Mouse (Mus musculus) C2C12 (cell line): ENCODE results near the gene Hspa1a. TPM values are rescaled to one million over a fixed set of nuclear protein-coding genes. Genes with fewer than 3 reads are reported as not detected.
"Not testable (repeated sequence)": the region's sequence is repeated elsewhere in the genome, so short reads cannot be mapped to it uniquely, and the experiment has no call there.

ENCODE experiments used
- H3K27me3 ChIP-seq: one replicate; pipeline ENCODE4 v1.6.1; 2011; ENCODE audit not compliant: control insufficient read depth, insufficient read depth, insufficient read length
- H3K36me3 ChIP-seq: one replicate; pipeline ENCODE4 v1.6.1; 2011; ENCODE audit not compliant: control insufficient read depth, insufficient read depth
- H3K4me3 ChIP-seq: one replicate; pipeline ENCODE4 v1.5.1; 2011; ENCODE audit warnings: mild to moderate bottlenecking, control low read depth; ENCODE audit not compliant: poor library complexity, insufficient read depth, severe bottlenecking
- H3K79me2 ChIP-seq: one replicate; pipeline ENCODE4 v1.6.1; 2011; ENCODE audit not compliant: control insufficient read depth, insufficient read depth
- H3K79me3 ChIP-seq: one replicate; pipeline ENCODE4 v1.6.1; 2011; ENCODE audit warnings: low read depth, control low read depth
- H3ac ChIP-seq: one replicate; pipeline ENCODE3; 2011; ENCODE audit warnings: low read depth; ENCODE audit not compliant: control insufficient read depth, insufficient read length
- CEBPB ChIP-seq: IDR thresholded peaks from one replicate; pipeline ENCODE4 v1.6.1; 2011; ENCODE audit warnings: low read depth, mild to moderate bottlenecking, control low read depth, moderate library complexity
- CTCF ChIP-seq: IDR thresholded peaks from one replicate; pipeline ENCODE4 v1.5.1; 2011; ENCODE audit not compliant: control insufficient read depth, insufficient read depth, insufficient read length
- FOSL1 ChIP-seq: IDR thresholded peaks from one replicate; pipeline ENCODE4 v1.8.0; 2011; ENCODE audit warnings: mild to moderate bottlenecking, low read length; ENCODE audit not compliant: poor library complexity, insufficient read depth, severe bottlenecking
- MAX ChIP-seq: IDR thresholded peaks from one replicate; pipeline ENCODE4 v1.6.1; 2011; ENCODE audit warnings: mild to moderate bottlenecking, control low read depth
- MYOD1 ChIP-seq: IDR thresholded peaks from one replicate; pipeline ENCODE4 v1.6.1; 2011; ENCODE audit warnings: low read depth; ENCODE audit not compliant: control insufficient read depth, insufficient read length
- MYOG ChIP-seq: IDR thresholded peaks from one replicate; pipeline ENCODE4 v1.6.1; 2011; ENCODE audit not compliant: control insufficient read depth, insufficient read length; ENCODE audit errors: extremely low read depth
- USF1 ChIP-seq: IDR thresholded peaks from one replicate; pipeline ENCODE4 v1.6.1; 2011; ENCODE audit warnings: low read depth, mild to moderate bottlenecking, control low read depth, moderate library complexity
- polyA plus RNA-seq: library from polyadenylated mRNA; unstranded; fragments of >200 nt; fragmentation: generic; extraction: Trizol; gene quantifications from one replicate; pipeline ENCODE4 v1.2.1, GENCODE M21; 2012; ENCODE audit warnings: missing spikeins

Gene Hspa1a
- polyA plus RNA-seq, 1 experiment = 1.8 TPM

GRCm38 (mm10) chr17:34962841-34963240 lies 9.1 kb downstream of the Hspa1a start:
- no peak overlapping the region for H3K4me3 ChIP-seq
- H3K79me3 ChIP-seq = no peaks in the 10 kb centered on the region
- H3K36me3 ChIP-seq = no peaks in the 10 kb centered on the region
- H3ac ChIP-seq = no peak overlapping the region
- TF ChIP-seq CTCF (no peak), MYOD1 (no peak), FOSL1 (no peak), MAX (no peak), CEBPB (no peak), MYOG (no peak), USF1 (no peak)
- H3K27me3 ChIP-seq = no peaks in the 10 kb centered on the region
- H3K79me2 ChIP-seq = no peaks in the 10 kb centered on the region

- Histone ChIP-seq H3K79me3 (no peaks in the 10 kb centered on the region), H3ac (no peak overlapping the region), H3K4me3 (no peak overlapping the region), H3K36me3 (no peaks in the 10 kb centered on the region), H3K79me2 (no peaks in the 10 kb centered on the region), H3K27me3 (no peaks in the 10 kb centered on the region)
- TF ChIP-seq MAX (no peak), USF1 (no peak), CTCF (no peak), FOSL1 (no peak), MYOD1 (no peak)
These were observed 9.8 kb downstream of the Hspa1a start for GRCm38 (mm10) chr17:34962125-34962524.

- no peaks in the 10 kb centered on the region for H3K27me3 ChIP-seq
- H3K4me3 ChIP-seq = no peak overlapping the region
- H3K79me3 ChIP-seq = no peaks in the 10 kb centered on the region
- H3K36me3 ChIP-seq = no peaks in the 10 kb centered on the region
- TF ChIP-seq CEBPB (no peak), MYOD1 (no peak), MYOG (no peak), USF1 (no peak), CTCF (no peak), MAX (no peak), FOSL1 (no peak)
- no peak overlapping the region for H3ac ChIP-seq
- no peaks in the 10 kb centered on the region for H3K79me2 ChIP-seq
These were observed 11.1 kb downstream of the Hspa1a start for GRCm38 (mm10) chr17:34960702-34961493.

GRCm38 (mm10) chr17:34959881-34960515 lies 12.0 kb downstream of the Hspa1a start:
- Histone ChIP-seq H3K4me3 (peak overlapping the region; percentile 34), H3K27me3 (no peaks in the 10 kb centered on the region), H3K79me3 (no peaks in the 10 kb centered on the region), H3ac (peak overlapping the region; percentile 92), H3K79me2 (no peaks in the 10 kb centered on the region), H3K36me3 (no peaks in the 10 kb centered on the region)
- TF ChIP-seq USF1 (no peak), MYOG (no peak), MYOD1 (no peak), CEBPB (no peak), MAX (no peak)

GRCm38 (mm10) chr17:34959130-34959778 lies 12.7 kb downstream of the Hspa1a start, which contains the start of gene Hspa1b:
TSS of gene Hspa1b (minus strand) at chr17:34959238.
- H3K79me2 ChIP-seq, H3K79me3 ChIP-seq, H3K36me3 ChIP-seq, H3K27me3 ChIP-seq: not testable (repeated sequence)
- Histone ChIP-seq H3ac (peak within 1 kb of the TSS; percentile 92), H3K4me3 (peak within 1 kb of the TSS; percentile 34)

- not testable (repeated sequence) for H3K79me2 ChIP-seq, H3K27me3 ChIP-seq, H3ac ChIP-seq, H3K36me3 ChIP-seq, H3K4me3 ChIP-seq, H3K79me3 ChIP-seq
These were observed 13.2 kb downstream of the Hspa1a start for GRCm38 (mm10) chr17:34958734-34959129.

GRCm38 (mm10) chr17:34957966-34958365 lies 14.0 kb downstream of the Hspa1a start:
- not testable (repeated sequence) for H3K4me3 ChIP-seq, H3ac ChIP-seq, H3K79me3 ChIP-seq, H3K79me2 ChIP-seq, H3K36me3 ChIP-seq, H3K27me3 ChIP-seq

GRCm38 (mm10) chr17:34957291-34957690 lies 14.7 kb downstream of the Hspa1a start:
- not testable (repeated sequence) for H3K36me3 ChIP-seq, H3K4me3 ChIP-seq, H3K79me2 ChIP-seq, H3K27me3 ChIP-seq, H3K79me3 ChIP-seq, H3ac ChIP-seq
